Mouse (Mus musculus) stomach, embryonic 16.5 days (tissue): Measurements from ENCODE around the gene Klhdc1. TPM values are rescaled to one million over a fixed set of nuclear protein-coding genes. Genes with fewer than 3 reads are reported as not detected.

ENCODE experiments used
- ATAC-seq: fragments of 200-750 bp; cut with Nextera tagmentation; 2 replicates; pipeline ENCODE4 v1.8.0; 2017; ENCODE audit warnings: moderate number of reproducible peaks, moderate TSS enrichment; ENCODE audit not compliant: insufficient read depth, low FRiP score
- H3K27ac ChIP-seq: fragments of 300-500 bp; sonication (generic); 2 replicates; pipeline ENCODE4 v1.5.1; 2014; ENCODE audit warnings: low read length
- H3K27me3 ChIP-seq: fragments of 300-500 bp; sonication (generic); 2 replicates; pipeline ENCODE4 v1.6.1; 2014; ENCODE audit warnings: low read length, control low read depth, mixed read lengths; ENCODE audit not compliant: control insufficient read depth, insufficient read depth
- H3K36me3 ChIP-seq: fragments of 300-500 bp; sonication (generic); 2 replicates; pipeline ENCODE4 v1.6.1; 2014; ENCODE audit warnings: low read length; ENCODE audit not compliant: control insufficient read depth, insufficient read depth
- H3K4me1 ChIP-seq: fragments of 300-500 bp; sonication (generic); 2 replicates; pipeline ENCODE4 v1.6.1; 2014; ENCODE audit warnings: low read length, control low read depth, mixed read lengths; ENCODE audit not compliant: control insufficient read depth, insufficient read depth
- H3K4me2 ChIP-seq: fragments of 300-500 bp; sonication (generic); 2 replicates; pipeline ENCODE4 v1.6.1; 2014; ENCODE audit warnings: low read depth, low read length, mixed read lengths
- H3K4me3 ChIP-seq: fragments of 300-500 bp; sonication (generic); replicated peaks from 2 replicates; pipeline ENCODE4 v1.5.1; 2014; ENCODE audit warnings: mild to moderate bottlenecking, low read length
- H3K9ac ChIP-seq: fragments of 300-500 bp; sonication (generic); 2 replicates; pipeline ENCODE4 v1.6.1; 2014; ENCODE audit warnings: low read length
- H3K9me3 ChIP-seq: fragments of 300-500 bp; sonication (generic); replicated peaks from 2 replicates; pipeline ENCODE4 v1.6.1; 2016; ENCODE audit warnings: low read length, control low read depth; ENCODE audit not compliant: control insufficient read depth
- WGBS: fragments of 180-500 bp; shearing (Covaris S2); extraction: QIAGEN DNeasy Blood & Tissue Kit; methylation state at CpG from one replicate; pipeline ENCODE4 v1.1.7; 2014; 5-methylcytosine and 5-hydroxymethylcytosine counted together
- polyA plus RNA-seq: library from polyadenylated mRNA; unstranded; fragments of >200 nt; fragmentation: Nextera tagmentation; extraction: Ambion mirVana; gene quantifications from 2 replicates; pipeline ENCODE4 v1.2.1, GENCODE M21; 2015

The Klhdc1 gene
- polyA plus RNA-seq, 1 experiment from 2014 or later, result 7.2 TPM

GRCm38 (mm10) chr12:69333547-69333946 lies 92.6 kb downstream of the Klhdc1 start:
- H3K27me3 ChIP-seq, result no peaks in the 10 kb centered on the region
- H3K4me2 ChIP-seq, result no peak overlapping the region
- ATAC-seq, result no peak
- no peak overlapping the region for H3K4me3 ChIP-seq
- no peaks in the 10 kb centered on the region for H3K9me3 ChIP-seq
- H3K36me3 ChIP-seq, result peaks cover 9% of the 10 kb centered on the region
- H3K27ac ChIP-seq, result no peak overlapping the region
- no peaks in the 10 kb centered on the region for H3K4me1 ChIP-seq
- no peak overlapping the region for H3K9ac ChIP-seq
- WGBS, result 92% methylated on average over 2 of the region's 2 CpGs

Other genes with a start within 250 kb of the Klhdc1 start
- 1,481 and 1,784 TPM in 2 replicates for gene Rps29, start 82.0 kb upstream of the Klhdc1 start, polyA plus RNA-seq
- gene Lrr1, start 72.4 kb upstream of the Klhdc1 start, polyA plus RNA-seq, result 14.2 and 16.5 TPM in 2 replicates
- gene Rpl36al, start 57.1 kb upstream of the Klhdc1 start, polyA plus RNA-seq, result 590 and 688 TPM in 2 replicates
- 32.6 and 41.9 TPM in 2 replicates for gene Mgat2, start 57.0 kb upstream of the Klhdc1 start, polyA plus RNA-seq
- gene Gm49383, start 44.1 kb upstream of the Klhdc1 start, polyA plus RNA-seq, result 18.5 and 22.3 TPM in 2 replicates
- 6.6 and 7.4 TPM in 2 replicates for gene Dnaaf2, start 42.7 kb upstream of the Klhdc1 start, polyA plus RNA-seq
- gene Gm49384, start 36.9 kb upstream of the Klhdc1 start, polyA plus RNA-seq, result 20.8 and 22.8 TPM in 2 replicates
- 21.4 and 21.7 TPM in 2 replicates for gene Pole2, start 13.0 kb upstream of the Klhdc1 start, polyA plus RNA-seq
- gene Klhdc2, start 55.5 kb downstream of the Klhdc1 start, polyA plus RNA-seq, result 74.8 and 87.2 TPM in 2 replicates
- gene Nemf, start 116.0 kb downstream of the Klhdc1 start, polyA plus RNA-seq, result 82.4 and 83.1 TPM in 2 replicates
- 39.3 and 42.3 TPM in 2 replicates for gene Arf6, start 131.0 kb downstream of the Klhdc1 start, polyA plus RNA-seq
- gene Gm9887, start 131.3 kb downstream of the Klhdc1 start, polyA plus RNA-seq, result 0.80 and 0.94 TPM in 2 replicates